Mouse (Mus musculus): ENCODE data around the gene Coq10b.

Gene Coq10b

DNA sequence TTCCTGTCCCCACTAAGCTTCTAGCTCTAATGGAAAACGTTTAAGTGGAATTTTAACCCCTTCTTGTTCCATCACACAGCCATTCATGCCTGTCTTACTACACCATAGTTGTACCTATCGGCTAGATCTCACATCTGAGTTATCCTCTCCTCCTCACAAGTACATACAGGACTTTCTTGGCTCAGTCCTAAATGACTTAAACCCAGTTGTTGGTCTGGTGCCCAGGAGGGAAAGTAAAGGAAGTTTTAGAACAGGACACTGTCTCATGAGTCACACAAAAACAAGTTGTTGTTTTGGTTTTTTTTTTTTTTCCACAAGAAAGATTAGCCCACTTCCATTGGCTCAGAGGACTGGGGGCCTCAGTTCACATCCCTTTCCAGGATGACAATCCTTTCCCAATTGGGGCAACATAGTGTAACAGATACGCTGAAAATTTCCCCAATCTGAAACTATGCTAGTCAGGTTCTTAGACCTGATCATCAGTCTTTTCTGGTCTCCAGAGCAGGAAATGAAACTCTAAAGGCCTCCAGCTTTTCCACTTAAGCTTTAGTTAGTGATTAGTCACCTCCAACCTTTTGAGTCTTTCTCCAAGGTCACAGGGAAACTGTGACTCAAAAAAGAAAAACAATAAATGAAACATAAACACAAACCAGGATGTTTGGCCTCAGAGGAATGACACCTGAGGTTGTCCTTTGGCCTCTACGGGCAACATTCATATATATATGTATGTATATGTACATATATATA lies 3.6 kb upstream of the Coq10b start:
- TF ChIP-seq GATA4 (IDR thresholded peaks at IDR 0.05; ENCODE audit: insufficient replicate concordance, low read length) = no peak

DNA sequence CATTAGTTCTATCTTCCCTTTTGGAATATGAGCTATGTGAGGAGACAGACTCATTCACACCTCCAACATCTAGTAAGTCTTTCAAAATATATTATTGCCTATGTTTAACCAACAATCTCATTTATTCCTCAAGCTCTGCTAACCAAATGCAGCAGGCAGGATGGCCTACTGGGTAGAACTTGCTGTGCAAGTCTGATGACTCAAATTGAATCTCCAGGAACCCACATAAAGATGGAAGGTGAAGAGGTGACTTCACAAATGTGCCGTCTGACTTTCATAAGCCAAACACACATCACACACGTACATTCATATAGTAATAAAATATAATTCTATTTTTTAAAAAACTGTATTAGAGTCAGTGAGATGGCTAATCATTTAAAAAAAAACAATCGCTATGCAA lies 899 bp upstream of the Coq10b start:
- no peak for TF ChIP-seq GATA4 (IDR thresholded peaks at IDR 0.05; ENCODE audit: insufficient replicate concordance, low read length)

DNA sequence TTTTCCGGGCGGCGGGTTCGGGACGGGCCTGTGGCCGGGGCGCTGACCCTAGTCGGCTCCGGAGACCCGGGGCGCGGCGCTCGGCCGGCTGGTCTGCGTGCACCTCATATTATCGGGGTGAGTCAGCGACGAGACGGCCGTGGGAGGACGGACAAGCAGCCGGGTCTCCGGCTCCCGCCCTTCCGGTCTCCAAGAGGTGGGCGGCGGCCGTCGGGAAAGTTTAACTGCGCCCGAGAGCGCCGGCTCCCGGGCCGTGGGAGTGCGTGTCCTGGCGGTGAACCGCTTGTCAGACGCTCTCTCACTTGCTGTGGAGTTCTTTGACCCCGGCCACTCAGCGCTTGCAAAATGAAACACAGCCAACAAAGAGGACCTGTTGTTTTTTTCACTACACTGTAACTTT lies 435 bp downstream of the Coq10b start:
- peak; percentile 16; the same call in 1 of the 2 replicates for TF ChIP-seq GATA4 (IDR thresholded peaks at IDR 0.05; ENCODE audit: insufficient replicate concordance, low read length)

DNA sequence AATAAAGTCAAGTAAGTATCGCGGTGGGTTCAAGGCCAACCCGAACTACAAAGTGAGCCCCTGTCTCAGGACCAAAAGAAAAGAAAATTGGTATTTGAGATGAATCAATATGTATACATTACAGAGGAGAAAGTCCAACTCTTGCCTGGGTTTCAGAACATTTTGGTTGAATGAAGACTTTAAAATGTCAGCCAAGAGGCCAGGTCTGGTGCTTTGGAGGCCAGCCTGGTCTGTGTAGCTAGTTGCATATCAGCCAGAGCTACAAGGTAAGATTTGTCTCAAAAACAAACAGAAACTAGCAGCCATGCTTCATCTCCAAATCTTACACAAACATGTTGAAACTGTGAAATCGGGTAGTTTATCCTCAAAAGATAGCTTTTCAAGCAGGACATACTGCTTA lies 1.0 kb downstream of the Coq10b start:
- TF ChIP-seq GATA4 (IDR thresholded peaks at IDR 0.05; ENCODE audit: insufficient replicate concordance, low read length) = no peak

DNA sequence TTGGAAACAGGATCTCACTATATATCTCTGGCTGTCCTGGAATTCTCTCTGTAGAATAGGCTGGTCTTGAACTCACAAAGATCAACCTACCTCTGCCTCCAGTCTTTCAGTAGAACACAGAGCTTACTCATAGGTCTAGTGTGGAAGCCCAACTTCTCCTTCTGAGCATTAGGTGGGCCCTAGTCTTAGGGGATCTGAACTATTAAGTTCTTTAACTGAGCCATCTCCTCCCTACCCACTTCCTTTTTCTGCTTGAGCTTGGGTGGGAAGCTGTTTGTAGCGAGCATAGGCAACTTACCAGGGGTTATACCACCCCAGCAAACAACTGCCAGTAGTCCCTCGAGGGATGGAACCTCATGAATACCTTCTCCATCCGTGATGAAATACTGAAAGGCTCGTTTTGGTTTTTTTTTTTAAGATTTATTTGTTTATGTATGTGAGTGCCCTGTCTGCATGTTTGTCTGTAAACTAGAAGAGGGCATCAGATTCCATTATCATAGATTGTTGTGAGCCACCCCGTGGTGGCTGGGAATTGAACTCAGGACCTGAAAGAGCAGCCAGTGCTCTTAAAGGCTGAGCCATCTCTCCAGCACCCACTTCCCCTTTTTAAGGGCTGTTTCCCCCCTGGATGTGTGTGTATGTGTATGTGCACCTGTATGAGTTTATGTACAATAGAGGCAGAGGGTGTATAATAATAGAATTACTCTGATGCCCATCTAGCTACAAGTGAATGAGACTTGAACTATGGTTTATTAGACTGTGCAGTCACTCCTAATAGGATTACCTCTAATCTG lies 2.9 kb downstream of the Coq10b start:
- TF ChIP-seq GATA4 (IDR thresholded peaks at IDR 0.05; ENCODE audit: insufficient replicate concordance, low read length) = no peak

DNA sequence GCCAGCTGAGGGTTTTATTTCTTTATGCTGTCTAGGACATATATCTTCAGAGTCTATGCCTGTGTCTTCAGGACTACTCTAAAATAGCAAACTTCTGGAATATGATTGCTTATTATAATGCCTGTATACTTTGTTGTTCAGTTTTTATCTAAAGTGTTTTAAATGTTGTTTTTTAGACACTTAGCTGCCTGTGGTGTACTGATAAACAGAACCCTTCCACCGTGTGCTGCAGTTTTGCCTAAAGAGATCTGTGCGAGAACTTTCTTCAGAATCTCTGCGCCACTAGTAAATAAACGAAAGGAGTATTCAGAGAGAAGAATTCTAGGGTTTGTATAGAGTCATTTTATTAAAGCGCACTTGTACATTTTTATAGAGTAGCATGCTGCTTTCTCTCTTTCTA lies 8.5 kb downstream of the Coq10b start:
- TF ChIP-seq GATA4 (IDR thresholded peaks at IDR 0.05; ENCODE audit: insufficient replicate concordance, low read length) = no peak

DNA sequence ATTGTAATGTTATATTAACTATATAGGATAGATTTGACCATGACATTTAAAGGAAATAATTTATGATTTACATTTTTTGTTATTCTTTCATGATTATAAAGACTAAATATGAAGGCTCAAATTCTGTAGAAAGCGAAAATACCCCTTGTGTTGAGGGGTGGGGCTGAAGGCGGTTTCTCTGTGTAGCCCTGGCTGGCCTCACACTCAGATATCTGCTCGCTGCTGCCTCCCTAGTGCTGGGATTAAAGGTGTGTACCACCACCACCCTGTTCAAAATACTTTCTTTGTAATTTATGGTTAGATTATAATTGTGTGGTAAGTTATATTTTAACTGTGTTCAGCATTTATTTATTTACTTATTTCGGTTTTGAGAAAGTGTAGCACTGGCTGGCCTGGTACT lies 9.2 kb downstream of the Coq10b start:
- TF ChIP-seq GATA4 (IDR thresholded peaks at IDR 0.05; ENCODE audit: insufficient replicate concordance, low read length) = no peak

DNA sequence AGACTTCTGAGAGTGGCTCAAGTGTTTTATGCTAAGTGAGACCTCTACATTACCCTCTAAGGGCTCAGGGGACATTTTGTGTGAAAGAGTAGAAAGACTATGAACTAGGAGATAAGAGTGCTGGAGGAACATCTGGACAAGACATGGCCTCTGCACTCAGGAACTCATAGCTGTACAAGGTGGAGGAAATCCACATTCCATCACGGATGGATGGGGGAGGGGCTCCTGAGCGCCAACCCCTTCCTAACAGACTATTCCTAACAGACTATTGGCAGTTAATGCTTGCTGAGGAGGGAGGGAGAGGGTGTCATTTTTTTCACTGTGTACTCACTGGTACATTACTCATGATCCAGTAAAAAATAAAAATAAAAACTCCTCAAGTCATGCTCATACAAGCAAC lies 22.2 kb downstream of the Coq10b start:
- no peak for TF ChIP-seq GATA4 (IDR thresholded peaks at IDR 0.05; ENCODE audit: insufficient replicate concordance, low read length)

DNA sequence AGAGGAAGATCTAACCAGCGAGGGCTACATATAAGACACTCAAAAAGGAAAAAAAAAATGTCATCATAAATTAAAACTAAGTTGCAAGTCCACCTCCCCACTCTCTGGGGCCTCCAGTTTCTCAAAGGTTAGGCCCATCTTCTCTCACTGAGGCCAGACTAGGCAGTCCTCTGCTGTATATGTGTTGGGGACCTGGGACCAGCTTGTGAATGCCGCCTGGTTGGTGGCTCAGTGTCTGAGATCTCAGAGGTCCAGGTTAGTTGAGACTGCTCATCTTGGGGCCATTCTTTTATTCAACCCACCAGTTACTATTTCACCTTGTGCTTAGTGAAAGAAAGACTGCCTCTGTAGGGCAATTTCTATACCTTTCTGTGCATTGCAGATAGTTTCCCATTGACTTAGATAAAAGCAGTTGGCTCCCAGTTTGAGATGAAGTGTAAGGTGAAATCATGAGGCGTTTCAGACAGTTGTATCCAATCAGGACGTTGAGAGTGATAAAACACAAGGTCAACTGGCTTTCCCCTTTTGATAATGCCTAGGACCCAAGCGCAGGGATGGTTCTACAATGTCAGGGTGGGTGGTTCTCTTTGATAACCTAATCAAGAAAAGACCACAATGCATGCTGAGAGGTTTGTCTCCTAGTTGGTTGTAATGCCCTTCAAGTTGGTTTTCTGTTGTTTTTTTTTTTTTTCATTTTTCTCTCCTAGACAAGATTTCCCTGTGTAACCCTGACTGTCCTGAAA lies 23.3 kb downstream of the Coq10b start:
- no peak for TF ChIP-seq GATA4 (IDR thresholded peaks at IDR 0.05; ENCODE audit: insufficient replicate concordance, low read length)

DNA sequence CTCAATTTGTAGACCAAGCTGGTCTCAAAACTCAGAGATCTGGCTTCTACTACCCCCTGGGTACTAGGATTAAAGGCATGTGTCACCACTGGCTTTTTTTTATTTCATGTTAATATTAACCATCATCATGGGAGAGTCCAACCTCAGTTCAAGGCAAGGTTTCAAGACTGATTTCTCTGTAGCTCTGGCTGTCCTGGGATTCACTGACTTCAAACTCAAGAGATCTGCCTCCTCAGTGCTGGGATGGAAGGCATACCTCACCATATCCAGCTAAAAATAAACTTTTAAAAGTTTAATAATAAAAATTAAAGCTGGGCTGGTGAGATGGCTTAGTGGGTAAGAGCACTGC lies 23.8 kb downstream of the Coq10b start:
- TF ChIP-seq GATA4 (IDR thresholded peaks at IDR 0.05; ENCODE audit: insufficient replicate concordance, low read length) = no peak

DNA sequence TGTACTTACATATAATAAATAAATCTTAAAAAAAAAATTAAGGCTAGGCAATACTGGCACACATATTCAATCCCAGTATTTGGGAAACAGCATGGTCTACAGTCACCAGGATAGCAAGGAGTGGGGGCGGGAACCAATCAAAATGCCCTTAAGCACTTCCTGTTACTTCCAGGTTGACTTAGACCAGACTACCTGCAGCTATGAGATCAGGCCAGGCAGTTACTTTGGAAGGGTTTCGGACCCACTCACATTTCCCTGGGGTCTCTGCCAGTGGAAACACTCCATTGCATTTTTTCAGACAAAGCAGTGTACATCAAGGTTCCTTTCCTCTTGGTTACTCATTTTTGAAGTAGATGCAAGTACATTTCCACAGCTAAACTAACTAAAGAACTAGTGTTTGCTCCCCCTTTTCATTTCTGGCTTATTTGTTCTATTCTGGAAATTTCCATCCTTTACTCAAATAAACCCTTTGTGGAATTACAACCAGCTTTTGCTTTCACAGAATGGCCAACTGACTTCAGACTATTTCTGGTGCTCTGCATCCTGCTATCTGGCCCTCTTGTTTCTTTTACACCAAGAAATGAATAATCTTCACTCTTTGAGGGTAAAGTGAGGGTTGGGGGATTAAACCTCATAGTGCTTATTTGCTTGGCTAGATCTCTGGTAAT lies 24.4 kb downstream of the Coq10b start:
- no peak for TF ChIP-seq GATA4 (IDR thresholded peaks at IDR 0.05; ENCODE audit: insufficient replicate concordance, low read length)

DNA sequence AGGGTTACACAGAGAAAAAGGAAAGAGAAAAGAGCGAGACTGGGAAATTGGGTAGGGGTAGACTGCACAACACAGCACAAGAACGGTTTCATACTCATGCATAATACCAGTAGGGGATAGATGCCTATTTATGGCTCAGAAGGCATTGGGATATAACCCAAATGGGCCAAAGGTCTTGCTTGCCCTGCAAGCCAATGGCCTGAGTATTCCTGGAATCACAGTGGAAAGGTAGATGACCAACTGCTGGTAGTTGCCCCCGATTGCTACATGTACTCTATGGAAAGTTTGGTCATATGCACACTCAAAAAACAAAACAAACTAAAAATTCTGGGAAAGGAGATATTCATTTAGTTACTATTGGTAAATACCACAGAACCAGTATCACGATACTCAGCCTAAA lies 27.1 kb downstream of the Coq10b start:
- no peak for TF ChIP-seq GATA4 (IDR thresholded peaks at IDR 0.05; ENCODE audit: insufficient replicate concordance, low read length)

DNA sequence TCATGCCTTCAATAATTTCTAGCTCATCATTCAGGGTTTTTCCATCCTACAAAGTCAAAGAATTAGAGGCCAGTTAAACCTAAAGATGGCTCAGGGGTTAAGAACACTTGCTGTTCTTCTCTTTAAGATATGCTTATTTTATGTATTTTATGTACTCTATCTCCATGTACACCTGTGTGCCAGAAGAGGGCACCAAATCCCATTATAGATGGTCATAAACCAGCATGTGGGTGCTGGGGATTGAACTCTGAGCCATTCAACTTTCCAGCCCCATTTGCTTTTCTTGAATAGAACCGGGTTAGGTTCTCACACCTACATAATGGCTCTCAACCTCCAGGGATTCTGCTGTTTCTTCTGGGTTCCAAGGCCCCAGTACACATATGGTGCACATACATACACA lies 29.5 kb downstream of the Coq10b start:
- TF ChIP-seq GATA4 (IDR thresholded peaks at IDR 0.05; ENCODE audit: insufficient replicate concordance, low read length) = no peak

DNA sequence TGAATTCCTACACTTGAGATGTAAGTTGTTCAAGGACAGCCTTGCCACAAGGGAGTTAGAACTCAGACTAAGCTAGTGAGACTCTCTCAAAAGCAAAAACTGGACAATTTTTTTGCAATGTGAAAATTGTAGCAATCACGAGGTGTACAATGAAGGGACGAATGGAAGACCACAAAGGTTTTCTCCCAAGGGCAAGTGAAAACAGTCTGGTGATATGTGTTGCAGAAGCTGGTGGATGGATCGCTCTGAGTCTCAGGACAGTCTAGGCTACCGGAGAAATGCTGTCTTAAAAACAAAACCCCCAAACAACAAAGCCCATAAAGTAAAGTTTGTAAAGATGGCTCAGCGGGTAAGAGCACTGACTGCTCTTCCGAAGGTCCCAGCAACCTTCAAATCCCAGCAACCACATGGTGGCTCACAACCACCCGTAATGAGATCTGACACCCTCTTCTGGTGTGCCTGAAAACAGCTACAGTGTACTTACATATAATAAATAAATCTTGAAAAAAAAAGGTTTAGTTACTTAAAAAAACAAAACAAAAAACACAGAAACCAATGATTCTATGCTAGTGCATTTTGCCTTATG lies 33.3 kb downstream of the Coq10b start:
- TF ChIP-seq GATA4 (IDR thresholded peaks at IDR 0.05; ENCODE audit: insufficient replicate concordance, low read length) = no peak

DNA sequence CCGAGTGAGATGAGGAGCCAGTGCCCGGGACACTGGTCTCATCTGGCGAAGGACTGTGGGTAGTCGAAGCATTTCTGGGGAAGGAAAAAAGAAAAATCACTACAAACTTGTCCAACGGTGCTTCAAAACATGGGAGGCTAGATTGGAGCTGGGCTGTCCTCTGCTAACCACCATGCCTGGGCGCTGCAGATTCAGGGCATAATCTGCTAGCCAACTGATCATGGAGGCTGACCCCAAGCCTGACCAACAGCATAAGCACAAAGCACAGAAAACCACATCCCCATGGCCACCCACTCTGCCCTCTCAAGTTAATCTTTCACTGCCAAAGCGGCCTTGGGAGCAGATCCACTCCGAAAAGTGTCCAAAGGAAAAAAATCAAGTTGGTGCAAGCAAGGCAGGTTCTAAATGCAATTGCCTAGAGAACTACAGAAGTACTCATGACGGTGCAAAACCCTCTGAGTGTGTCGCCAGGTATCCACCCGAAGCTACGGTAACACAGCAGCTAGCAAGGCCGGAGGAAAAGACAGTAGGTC lies 34.4 kb downstream of the Coq10b start:
- TF ChIP-seq GATA4 (IDR thresholded peaks at IDR 0.05; ENCODE audit: insufficient replicate concordance, low read length) = no peak

All from liver, adult (tissue).